Mouse (Mus musculus): ENCODE results near the gene Prmt1. TPM values are rescaled to one million over a fixed set of nuclear protein-coding genes. Genes with fewer than 3 reads are reported as not detected.

Gene Prmt1
- polyA plus RNA-seq, 1 experiment from 2014 or later: 186 TPM

GRCm38 (mm10) chr7:44957183-44957835 is 29.1 kb downstream of the Prmt1 start:
- DNase-seq (ENCODE audit: low spot score) (no peak), ATAC-seq (replicated peaks; ENCODE audit: low FRiP score) (no peak)
- WGBS: 82% methylated on average over 20 of the region's 20 CpGs
- H3K9ac ChIP-seq (ENCODE audit: low read depth, low read length): no peak overlapping the region
- no peaks in the 10 kb centered on the region for H3K27me3 ChIP-seq (replicated peaks; ENCODE audit: control insufficient read depth, insufficient read depth, low read length)
- H3K4me3 ChIP-seq (ENCODE audit: low read depth, low read length): no peak overlapping the region
- H3K36me3 ChIP-seq (ENCODE audit: control insufficient read depth, insufficient read depth, low read length): no peaks in the 10 kb centered on the region
- H3K4me1 ChIP-seq (replicated peaks; ENCODE audit: control insufficient read depth, insufficient read depth, low read length): peaks cover 6% of the 10 kb centered on the region
- no peaks in the 10 kb centered on the region for H3K9me3 ChIP-seq (ENCODE audit: control insufficient read depth, low read length)
- no peak overlapping the region for H3K4me2 ChIP-seq
- no peak overlapping the region for H3K27ac ChIP-seq (ENCODE audit: low read depth, low read length)

- H3K9me3 ChIP-seq (ENCODE audit: control insufficient read depth, low read length): no peaks in the 10 kb centered on the region
- no peak overlapping the region for H3K4me2 ChIP-seq
- 65% methylated on average over 6 of the region's 6 CpGs for WGBS
- no peaks in the 10 kb centered on the region for H3K36me3 ChIP-seq (ENCODE audit: control insufficient read depth, insufficient read depth, low read length)
- H3K27me3 ChIP-seq (replicated peaks; ENCODE audit: control insufficient read depth, insufficient read depth, low read length): peaks cover 6% of the 10 kb centered on the region
- H3K4me3 ChIP-seq (ENCODE audit: low read depth, low read length): no peak overlapping the region
- H3K27ac ChIP-seq (ENCODE audit: low read depth, low read length): no peak overlapping the region
- DNase-seq (ENCODE audit: low spot score) (no peak), ATAC-seq (replicated peaks; ENCODE audit: low FRiP score) (no peak)
- peaks cover 13% of the 10 kb centered on the region for H3K4me1 ChIP-seq (replicated peaks; ENCODE audit: control insufficient read depth, insufficient read depth, low read length)
- H3K9ac ChIP-seq (ENCODE audit: low read depth, low read length): no peak overlapping the region
These were observed 30.1 kb downstream of the Prmt1 start for GRCm38 (mm10) chr7:44956266-44956665.

GRCm38 (mm10) chr7:44955628-44956027 is 30.7 kb downstream of the Prmt1 start:
- Histone ChIP-seq H3K4me3 (ENCODE audit: low read depth, low read length) (no peak overlapping the region), H3K27me3 (replicated peaks; ENCODE audit: control insufficient read depth, insufficient read depth, low read length) (peaks cover 13% of the 10 kb centered on the region), H3K4me1 (replicated peaks; ENCODE audit: control insufficient read depth, insufficient read depth, low read length) (peaks cover 13% of the 10 kb centered on the region), H3K36me3 (ENCODE audit: control insufficient read depth, insufficient read depth, low read length) (no peaks in the 10 kb centered on the region), H3K27ac (ENCODE audit: low read depth, low read length) (no peak overlapping the region), H3K4me2 (no peak overlapping the region), H3K9me3 (ENCODE audit: control insufficient read depth, low read length) (no peaks in the 10 kb centered on the region), H3K9ac (ENCODE audit: low read depth, low read length) (no peak overlapping the region)
- ATAC-seq (replicated peaks; ENCODE audit: low FRiP score) (no peak), DNase-seq (ENCODE audit: low spot score) (no peak)
- WGBS: 46% methylated on average over 5 of the region's 5 CpGs

DNA sequence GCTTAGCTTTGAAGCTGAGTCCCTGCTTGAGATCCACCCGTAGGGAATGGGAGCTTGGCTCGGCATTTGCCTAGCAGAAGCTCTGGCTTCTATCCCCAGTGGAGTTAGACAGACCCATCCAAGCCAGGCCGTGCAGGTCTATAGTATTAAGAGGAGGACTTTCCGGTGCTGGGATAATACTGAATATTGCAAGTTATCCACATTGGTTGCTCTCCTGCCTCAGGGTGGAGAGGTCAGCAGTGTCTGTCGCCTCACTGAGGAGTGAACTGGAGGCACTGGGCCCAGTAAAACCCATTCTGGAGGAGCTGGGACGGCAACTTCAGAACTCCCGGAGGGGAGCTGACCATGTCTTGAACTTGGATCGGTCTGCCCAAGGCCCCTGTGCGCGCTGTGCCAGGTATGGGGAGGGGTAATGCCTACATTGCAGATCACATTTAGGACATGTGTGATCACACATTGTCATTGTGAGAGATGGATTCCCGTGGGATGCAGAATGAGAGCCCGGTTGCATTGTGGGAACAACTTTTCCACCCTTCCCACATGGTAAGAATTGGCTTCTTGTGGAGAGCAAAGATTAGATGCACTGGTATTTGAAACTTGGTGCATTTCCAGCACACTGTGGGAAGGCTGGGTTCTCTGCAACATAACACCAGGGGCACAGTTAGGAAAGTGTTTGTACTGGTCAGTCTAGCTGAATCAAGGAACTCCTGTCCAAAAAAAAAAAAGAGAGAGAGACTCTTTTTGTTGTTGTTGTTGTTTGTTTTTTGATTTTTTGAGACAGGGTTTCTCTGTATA is 32.1 kb downstream of the Prmt1 start:
- no peak overlapping the region for H3K4me2 ChIP-seq
- no peaks in the 10 kb centered on the region for H3K36me3 ChIP-seq (ENCODE audit: control insufficient read depth, insufficient read depth, low read length)
- ATAC-seq (replicated peaks; ENCODE audit: low FRiP score): no peak
- H3K9me3 ChIP-seq (ENCODE audit: control insufficient read depth, low read length): no peaks in the 10 kb centered on the region
- H3K9ac ChIP-seq (ENCODE audit: low read depth, low read length): no peak overlapping the region
- peaks cover 13% of the 10 kb centered on the region for H3K4me1 ChIP-seq (replicated peaks; ENCODE audit: control insufficient read depth, insufficient read depth, low read length)
- no peak overlapping the region for H3K4me3 ChIP-seq (ENCODE audit: low read depth, low read length)
- no peak for DNase-seq (ENCODE audit: low spot score)
- WGBS: 85% methylated on average over 12 of the region's 12 CpGs
- H3K27me3 ChIP-seq (replicated peaks; ENCODE audit: control insufficient read depth, insufficient read depth, low read length): peaks cover 25% of the 10 kb centered on the region
- H3K27ac ChIP-seq (ENCODE audit: low read depth, low read length): no peak overlapping the region

DNA sequence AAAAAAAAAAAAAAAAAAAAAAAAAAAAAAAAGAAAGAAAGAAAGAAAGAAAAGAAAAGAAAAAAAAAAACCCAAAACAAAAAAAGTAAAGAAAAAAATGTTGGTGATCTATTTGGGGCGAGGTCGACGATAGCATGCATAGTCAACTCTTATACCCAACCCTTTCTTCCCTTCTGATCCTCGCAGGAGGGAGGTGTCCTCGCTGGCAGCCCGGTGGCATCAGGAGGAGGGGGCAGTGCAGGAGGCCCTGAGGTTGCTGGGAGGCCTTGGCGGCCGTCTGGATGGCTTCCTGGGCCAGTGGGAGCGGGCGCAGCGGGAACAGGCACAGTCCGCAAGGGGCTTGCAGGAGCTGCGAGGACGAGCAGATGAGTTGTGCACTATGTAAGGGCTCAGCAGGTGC is 32.8 kb downstream of the Prmt1 start:
- Histone ChIP-seq H3K4me1 (replicated peaks; ENCODE audit: control insufficient read depth, insufficient read depth, low read length) (peaks cover 13% of the 10 kb centered on the region), H3K9me3 (ENCODE audit: control insufficient read depth, low read length) (no peaks in the 10 kb centered on the region), H3K4me2 (no peak overlapping the region), H3K27me3 (replicated peaks; ENCODE audit: control insufficient read depth, insufficient read depth, low read length) (peaks cover 29% of the 10 kb centered on the region), H3K36me3 (ENCODE audit: control insufficient read depth, insufficient read depth, low read length) (no peaks in the 10 kb centered on the region), H3K27ac (ENCODE audit: low read depth, low read length) (no peak overlapping the region), H3K9ac (ENCODE audit: low read depth, low read length) (no peak overlapping the region), H3K4me3 (ENCODE audit: low read depth, low read length) (no peak overlapping the region)
- ATAC-seq (replicated peaks; ENCODE audit: low FRiP score): no peak
- 55% methylated on average over 14 of the region's 14 CpGs for WGBS
- no peak for DNase-seq (ENCODE audit: low spot score)

GRCm38 (mm10) chr7:44952611-44953306 is 33.6 kb downstream of the Prmt1 start:
- WGBS: 5% methylated on average over 24 of the region's 24 CpGs
- peak; percentile 84 for ATAC-seq (replicated peaks; ENCODE audit: low FRiP score)
- Histone ChIP-seq H3K4me2 (peak overlapping the region; percentile 99), H3K4me3 (ENCODE audit: low read depth, low read length) (peak overlapping the region; percentile 64), H3K27ac (ENCODE audit: low read depth, low read length) (peak overlapping the region; percentile 79), H3K9me3 (ENCODE audit: control insufficient read depth, low read length) (no peaks in the 10 kb centered on the region), H3K36me3 (ENCODE audit: control insufficient read depth, insufficient read depth, low read length) (no peaks in the 10 kb centered on the region), H3K4me1 (replicated peaks; ENCODE audit: control insufficient read depth, insufficient read depth, low read length) (peaks cover 13% of the 10 kb centered on the region), H3K27me3 (replicated peaks; ENCODE audit: control insufficient read depth, insufficient read depth, low read length) (peaks cover 31% of the 10 kb centered on the region), H3K9ac (ENCODE audit: low read depth, low read length) (peak overlapping the region; percentile 67)
- DNase-seq (ENCODE audit: low spot score): peak; percentile 89

DNA sequence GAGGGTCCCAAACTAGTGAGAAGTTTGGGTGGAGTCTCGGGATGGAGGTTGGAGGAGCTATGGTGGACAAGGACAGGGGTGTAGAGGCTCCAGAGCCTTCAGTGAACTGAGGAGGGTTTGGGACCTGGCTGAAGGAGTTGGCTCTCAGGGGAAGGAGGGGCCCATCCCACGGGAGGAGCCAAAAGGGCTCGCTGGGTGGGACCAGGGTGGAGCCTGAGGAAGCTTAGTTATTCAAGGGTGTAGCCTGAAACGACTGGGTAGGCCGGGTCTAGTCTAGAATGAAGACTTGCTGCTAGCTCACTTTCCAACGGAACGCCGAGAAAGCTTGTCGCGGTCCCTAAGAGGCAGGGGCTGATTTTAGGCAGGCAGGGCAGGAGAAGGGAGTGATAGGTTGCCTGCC is 34.4 kb downstream of the Prmt1 start:
- Histone ChIP-seq H3K27ac (ENCODE audit: low read depth, low read length) (peak overlapping the region; percentile 79; the same call in 1 of the 2 replicates), H3K36me3 (ENCODE audit: control insufficient read depth, insufficient read depth, low read length) (no peaks in the 10 kb centered on the region), H3K4me3 (ENCODE audit: low read depth, low read length) (peak overlapping the region; percentile 64), H3K4me1 (replicated peaks; ENCODE audit: control insufficient read depth, insufficient read depth, low read length) (peaks cover 13% of the 10 kb centered on the region), H3K9me3 (ENCODE audit: control insufficient read depth, low read length) (no peaks in the 10 kb centered on the region), H3K4me2 (peak overlapping the region; percentile 99), H3K9ac (ENCODE audit: low read depth, low read length) (peak overlapping the region; percentile 67), H3K27me3 (replicated peaks; ENCODE audit: control insufficient read depth, insufficient read depth, low read length) (peaks cover 33% of the 10 kb centered on the region)
- peak; percentile 83 for ATAC-seq (replicated peaks; ENCODE audit: low FRiP score)
- peak; percentile 68 for DNase-seq (ENCODE audit: low spot score)
- under 1% methylated on average over 10 of the region's 10 CpGs for WGBS

DNA sequence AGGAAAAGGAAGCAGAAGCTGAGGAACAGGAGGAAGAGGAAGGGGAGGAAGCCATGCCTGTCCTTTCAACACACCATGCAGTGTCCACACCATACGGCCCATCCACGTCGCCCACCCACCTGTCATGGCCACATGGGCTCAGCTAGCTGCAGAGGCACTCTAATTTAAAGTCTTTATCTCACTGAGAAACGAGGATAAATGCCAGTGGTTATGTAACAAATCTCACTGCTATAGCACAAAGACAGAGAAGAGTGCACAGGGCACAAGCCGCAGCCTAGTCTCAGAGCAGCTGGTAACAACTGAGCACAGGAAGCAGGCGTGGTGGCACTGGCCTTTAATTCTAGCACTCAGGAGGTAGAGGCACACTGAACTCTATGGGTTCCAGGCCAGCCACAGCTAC is 36.4 kb downstream of the Prmt1 start:
- ATAC-seq (replicated peaks; ENCODE audit: low FRiP score): no peak
- peaks cover 33% of the 10 kb centered on the region for H3K27me3 ChIP-seq (replicated peaks; ENCODE audit: control insufficient read depth, insufficient read depth, low read length)
- 58% methylated on average over 6 of the region's 6 CpGs for WGBS

More for the DNA sequence above, 36.4 kb downstream of the Prmt1 start:
- DNase-seq (ENCODE audit: low spot score): no peak
- Histone ChIP-seq H3K9me3 (ENCODE audit: control insufficient read depth, low read length) (no peaks in the 10 kb centered on the region), H3K9ac (ENCODE audit: low read depth, low read length) (no peak overlapping the region), H3K4me3 (ENCODE audit: low read depth, low read length) (no peak overlapping the region), H3K4me2 (no peak overlapping the region), H3K27ac (ENCODE audit: low read depth, low read length) (no peak overlapping the region), H3K36me3 (ENCODE audit: control insufficient read depth, insufficient read depth, low read length) (no peaks in the 10 kb centered on the region), H3K4me1 (replicated peaks; ENCODE audit: control insufficient read depth, insufficient read depth, low read length) (peaks cover 13% of the 10 kb centered on the region)

All from liver, embryonic 11.5 days (tissue).